Mouse (Mus musculus) CH12.LX (cell line): ENCODE data around the gene Acaca.

Source experiments
- BHLHE40 ChIP-seq: IDR thresholded peaks from 2 replicates; pipeline ENCODE4 v1.6.1; 2011; ENCODE audit warnings: mild to moderate bottlenecking, low read depth, low read length, improper control_type of control experiment
- CTCF ChIP-seq, 2 experiments: IDR thresholded peaks in 1 of 2; conservative IDR thresholded peaks in 1 of 2; 2 replicates each; pipeline ENCODE4 v1.5.1; 2011 to 2012; ENCODE audit warnings: low read depth in 2 of 2, low read length in 2 of 2, improper control_type of control experiment in 1 of 2, inconsistent platforms in 1 of 2, mild to moderate bottlenecking in 1 of 2, moderate library complexity in 1 of 2
- MYC ChIP-seq: IDR thresholded peaks from 2 replicates; pipeline ENCODE4 v1.6.1; 2011; ENCODE audit warnings: low read depth, mild to moderate bottlenecking, improper control_type of control experiment, low read length

DNA sequence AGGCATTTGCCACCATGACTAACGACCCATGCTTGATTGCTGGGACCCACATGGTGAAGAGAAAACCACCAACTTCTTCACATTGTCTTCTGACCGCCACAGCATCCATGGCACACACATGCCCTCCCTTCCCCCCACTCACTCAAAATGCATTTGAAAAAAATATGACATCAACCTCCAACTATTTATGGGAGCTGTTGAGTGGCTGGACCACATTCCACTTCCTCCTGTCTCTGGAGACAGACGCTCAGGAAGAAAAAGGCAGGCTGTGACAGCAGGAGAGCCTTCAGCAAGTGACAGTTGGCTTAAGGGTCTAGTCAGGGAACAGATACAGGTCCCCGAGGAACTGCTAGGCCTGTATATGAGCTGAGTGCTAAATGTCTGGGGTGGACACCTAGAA is 49.6 kb upstream of the Acaca start:
- TF ChIP-seq CTCF (conservative IDR thresholded peaks at IDR 0.05 in 1 of 2, IDR thresholded peaks at IDR 0.05 in 1 of 2; ENCODE audit: low read depth in 2 of 2, low read length in 2 of 2) (no peak), MYC (no peak), BHLHE40 (no peak)
